Mouse (Mus musculus) liver, embryonic 12.5 days (tissue): ENCODE measurements at regions not wholly inside any gene's neighbourhood (a gene's known extent, or its start where the extent isn't known, plus 50 kb on each side); places are given as distances from the start of the nearest gene placed in this dataset.

ENCODE experiments used
- ATAC-seq: fragments of 200-750 bp; cut with Nextera tagmentation; 2 replicates; pipeline ENCODE4 v1.8.0; 2017; ENCODE audit warnings: moderate number of reproducible peaks, mild to moderate bottlenecking, moderate library complexity
- H3K27ac ChIP-seq: fragments of 300-500 bp; sonication (generic); 2 replicates; pipeline ENCODE4 v1.5.1; 2016; ENCODE audit warnings: mild to moderate bottlenecking
- H3K27me3 ChIP-seq: fragments of 300-500 bp; sonication (generic); replicated peaks from 2 replicates; pipeline ENCODE4 v1.6.1; 2016; ENCODE audit warnings: mild to moderate bottlenecking, moderate library complexity
- H3K36me3 ChIP-seq: fragments of 300-500 bp; sonication (generic); 2 replicates; pipeline ENCODE4 v1.6.1; 2016; ENCODE audit warnings: mild to moderate bottlenecking, moderate library complexity
- H3K4me1 ChIP-seq: fragments of 300-500 bp; sonication (generic); 2 replicates; pipeline ENCODE4 v1.6.1; 2016
- H3K4me2 ChIP-seq: fragments of 300-500 bp; sonication (generic); 2 replicates; pipeline ENCODE4 v1.6.1; 2016; ENCODE audit warnings: mild to moderate bottlenecking, moderate library complexity
- H3K4me3 ChIP-seq: fragments of 300-500 bp; sonication (generic); 2 replicates; pipeline ENCODE4 v1.5.1; 2016; ENCODE audit warnings: mild to moderate bottlenecking, moderate library complexity
- H3K9ac ChIP-seq: fragments of 300-500 bp; sonication (generic); 2 replicates; pipeline ENCODE4 v1.6.1; 2016; ENCODE audit warnings: mild to moderate bottlenecking, moderate library complexity
- H3K9me3 ChIP-seq: fragments of 300-500 bp; sonication (generic); replicated peaks from 2 replicates; pipeline ENCODE4 v1.6.1; 2016; ENCODE audit warnings: mild to moderate bottlenecking, moderate library complexity
- WGBS: fragments of 180-500 bp; shearing (Covaris S2); methylation state at CpG from one replicate; pipeline ENCODE4 v1.1.7; 2016; ENCODE audit not compliant: insufficient replicate concordance; 5-methylcytosine and 5-hydroxymethylcytosine counted together

DNA sequence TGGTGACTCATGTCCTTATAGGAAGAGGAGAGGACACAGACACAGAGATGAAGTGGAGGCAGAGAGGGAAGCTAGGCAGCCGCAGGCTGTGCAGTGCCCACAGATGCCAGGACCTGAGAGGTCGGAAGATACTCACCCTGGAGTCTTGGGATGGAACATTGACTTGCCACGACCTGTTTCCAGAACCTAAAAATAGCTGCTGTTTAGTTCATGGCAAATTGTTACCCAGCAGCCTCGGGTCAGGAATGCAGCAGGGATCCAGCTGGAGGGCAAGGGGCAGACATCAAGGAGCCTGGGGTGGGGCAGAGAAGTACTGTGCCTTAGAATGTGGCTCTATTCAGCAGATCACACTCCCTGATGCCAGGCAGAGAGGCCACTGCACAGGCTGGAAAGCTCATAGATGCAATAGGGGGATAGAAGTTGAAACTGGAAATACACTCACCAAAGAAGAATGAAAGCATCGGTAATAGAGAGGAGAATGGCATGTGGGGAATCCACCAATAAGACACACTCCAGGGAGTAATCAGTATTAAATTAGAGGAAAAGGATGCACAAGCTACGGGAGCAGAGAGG lies 75.1 kb upstream of the Hdac4 start:
- no peak overlapping the region for H3K9ac ChIP-seq
- no peak for ATAC-seq
- H3K4me1 ChIP-seq, result no peaks in the 10 kb centered on the region
- 38% methylated on average over 6 of the region's 6 CpGs for WGBS
- H3K4me2 ChIP-seq, result no peak overlapping the region
- no peak overlapping the region for H3K27ac ChIP-seq
- H3K9me3 ChIP-seq, result no peaks in the 10 kb centered on the region
- no peak overlapping the region for H3K4me3 ChIP-seq
- H3K27me3 ChIP-seq, result peaks cover 12% of the 10 kb centered on the region; the same call in 1 of the 2 replicates
- no peaks in the 10 kb centered on the region for H3K36me3 ChIP-seq

DNA sequence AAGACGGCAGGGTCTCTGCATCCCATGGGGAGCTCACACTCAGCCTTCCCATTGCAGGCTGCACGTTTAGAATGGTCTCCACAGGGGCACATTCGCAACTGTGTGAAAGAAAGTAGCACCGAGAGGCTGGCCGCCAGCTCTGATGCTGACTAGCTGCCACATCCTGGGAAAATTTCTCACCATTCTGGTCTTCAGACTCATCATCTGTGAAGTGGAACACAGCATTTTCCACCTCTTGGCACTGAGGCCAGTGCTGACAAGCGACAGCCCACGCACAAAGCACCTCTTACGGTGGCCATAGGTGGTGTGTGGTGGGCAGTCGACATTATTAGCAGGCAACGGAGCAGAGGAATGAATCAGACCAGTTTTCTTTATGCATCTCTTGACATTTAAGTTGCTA lies 74.0 kb upstream of the Hdac4 start:
- H3K4me1 ChIP-seq, result no peaks in the 10 kb centered on the region
- H3K4me2 ChIP-seq, result no peak overlapping the region
- 58% methylated on average over 10 of the region's 10 CpGs for WGBS
- H3K36me3 ChIP-seq, result no peaks in the 10 kb centered on the region
- no peak for ATAC-seq
- no peaks in the 10 kb centered on the region for H3K9me3 ChIP-seq
- no peak overlapping the region for H3K27ac ChIP-seq
- H3K4me3 ChIP-seq, result no peak overlapping the region
- peaks cover 12% of the 10 kb centered on the region; the same call in 1 of the 2 replicates for H3K27me3 ChIP-seq
- H3K9ac ChIP-seq, result no peak overlapping the region

DNA sequence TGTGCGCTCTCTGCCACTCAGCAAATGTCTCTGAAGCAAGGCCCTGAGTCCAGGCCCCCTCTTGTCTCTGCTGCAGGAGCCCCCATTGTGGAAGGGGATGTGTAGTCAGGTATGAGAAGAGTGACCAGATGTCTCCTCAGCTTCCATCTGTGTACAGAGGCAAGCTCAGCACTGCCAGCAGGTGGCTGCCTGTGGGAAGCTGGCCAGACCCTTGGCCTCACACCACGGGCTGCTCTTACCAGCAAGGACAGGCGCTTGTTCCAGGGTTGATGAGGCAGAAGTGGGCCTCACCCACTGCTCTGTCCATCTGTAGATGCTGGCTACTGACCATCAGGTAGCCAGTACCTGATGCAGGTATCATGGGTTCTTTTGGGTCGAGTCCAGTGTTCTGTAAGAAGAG lies 69.4 kb upstream of the Hdac4 start:
- no peak for ATAC-seq
- H3K9me3 ChIP-seq, result no peaks in the 10 kb centered on the region
- H3K4me1 ChIP-seq, result no peaks in the 10 kb centered on the region
- WGBS, result 65% methylated on average over 4 of the region's 4 CpGs
- no peaks in the 10 kb centered on the region for H3K36me3 ChIP-seq
- H3K27ac ChIP-seq, result no peak overlapping the region
- H3K27me3 ChIP-seq, result peaks cover 10% of the 10 kb centered on the region; the same call in 1 of the 2 replicates
- H3K4me2 ChIP-seq, result no peak overlapping the region
- H3K9ac ChIP-seq, result no peak overlapping the region
- no peak overlapping the region for H3K4me3 ChIP-seq

DNA sequence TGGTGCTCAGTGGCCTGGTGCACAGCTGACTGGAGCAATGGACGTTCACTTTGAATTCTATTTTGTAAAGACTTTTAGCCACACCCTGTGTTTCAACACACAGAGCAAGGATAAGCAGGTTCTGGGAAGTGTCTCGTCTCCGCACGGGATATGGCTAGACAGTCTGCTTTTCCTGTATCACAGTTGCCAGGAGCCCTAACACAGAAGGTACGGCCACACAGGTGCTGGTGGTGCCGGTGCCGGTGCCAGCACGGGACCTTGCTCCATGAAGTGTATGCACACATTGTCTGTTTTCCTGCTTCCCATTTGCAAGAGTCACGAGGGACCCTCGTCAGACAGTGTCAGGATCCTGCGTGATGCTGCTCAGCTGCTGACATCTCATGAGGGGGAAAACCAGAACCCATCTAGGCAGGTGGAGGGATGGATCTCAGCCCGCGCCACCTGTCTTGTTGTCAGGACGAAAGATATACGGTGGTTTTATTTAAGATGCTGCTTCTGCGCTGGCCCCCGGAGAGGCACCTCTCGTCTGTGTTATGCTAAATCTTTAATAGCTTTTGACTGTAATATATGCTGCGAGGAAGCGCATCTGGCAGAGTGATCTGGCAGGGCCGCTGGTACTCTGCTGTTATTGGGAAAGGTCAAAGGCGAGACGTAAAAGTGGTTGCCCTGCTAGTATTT lies 64.4 kb upstream of the Hdac4 start:
- Histone ChIP-seq H3K9me3 (no peaks in the 10 kb centered on the region), H3K27ac (no peak overlapping the region), H3K36me3 (no peaks in the 10 kb centered on the region), H3K27me3 (no peaks in the 10 kb centered on the region), H3K4me1 (no peaks in the 10 kb centered on the region), H3K4me3 (no peak overlapping the region), H3K9ac (no peak overlapping the region), H3K4me2 (no peak overlapping the region)
- ATAC-seq, result no peak
- 80% methylated on average over 23 of the region's 23 CpGs for WGBS

DNA sequence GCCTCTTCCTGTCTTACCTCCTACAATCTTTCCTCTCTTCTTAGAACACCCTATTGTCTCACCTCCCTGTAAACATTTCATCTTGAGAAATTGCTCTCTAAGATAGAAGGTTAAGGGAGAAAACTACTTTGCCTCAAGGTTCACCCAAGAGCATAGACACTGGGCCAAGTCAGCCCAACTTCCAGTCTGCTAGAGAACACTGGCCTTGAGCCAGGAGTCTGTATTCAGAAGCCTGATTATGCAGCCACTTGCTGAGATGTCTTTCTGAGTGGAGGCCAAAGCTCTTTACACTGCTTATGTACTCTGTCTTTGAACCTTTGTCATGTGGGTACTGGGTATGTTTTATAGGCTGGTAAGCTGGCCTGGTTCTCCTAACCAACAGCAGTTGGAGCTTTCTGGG lies 62.5 kb upstream of the Hdac4 start:
- no peaks in the 10 kb centered on the region for H3K9me3 ChIP-seq
- no peak overlapping the region for H3K27ac ChIP-seq
- H3K4me2 ChIP-seq, result no peak overlapping the region
- H3K4me1 ChIP-seq, result no peaks in the 10 kb centered on the region
- no peak overlapping the region for H3K4me3 ChIP-seq
- no peaks in the 10 kb centered on the region for H3K27me3 ChIP-seq
- H3K36me3 ChIP-seq, result no peaks in the 10 kb centered on the region
- ATAC-seq, result no peak
- no peak overlapping the region for H3K9ac ChIP-seq

DNA sequence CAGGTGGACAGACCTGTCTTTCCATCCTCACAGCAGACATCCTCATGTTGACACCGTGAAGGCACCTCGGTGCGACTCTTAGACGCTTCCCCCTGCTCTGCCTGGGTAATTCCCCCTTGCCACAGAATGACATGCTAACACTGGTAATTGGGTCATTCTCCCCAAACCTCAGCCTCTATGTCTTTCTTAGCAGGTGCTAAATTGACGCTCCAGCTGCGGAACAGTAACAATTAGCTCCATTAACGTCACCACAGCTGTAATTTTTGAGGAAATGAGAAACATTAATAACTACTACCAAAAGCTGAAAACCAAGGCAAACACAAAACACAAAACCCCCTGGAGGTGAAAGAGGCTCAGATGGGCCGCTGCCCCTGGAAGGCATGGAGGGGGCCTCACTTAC lies 57.6 kb upstream of the Hdac4 start:
- no peak for ATAC-seq
- H3K4me3 ChIP-seq, result no peak overlapping the region
- WGBS, result 75% methylated on average over 8 of the region's 8 CpGs

DNA sequence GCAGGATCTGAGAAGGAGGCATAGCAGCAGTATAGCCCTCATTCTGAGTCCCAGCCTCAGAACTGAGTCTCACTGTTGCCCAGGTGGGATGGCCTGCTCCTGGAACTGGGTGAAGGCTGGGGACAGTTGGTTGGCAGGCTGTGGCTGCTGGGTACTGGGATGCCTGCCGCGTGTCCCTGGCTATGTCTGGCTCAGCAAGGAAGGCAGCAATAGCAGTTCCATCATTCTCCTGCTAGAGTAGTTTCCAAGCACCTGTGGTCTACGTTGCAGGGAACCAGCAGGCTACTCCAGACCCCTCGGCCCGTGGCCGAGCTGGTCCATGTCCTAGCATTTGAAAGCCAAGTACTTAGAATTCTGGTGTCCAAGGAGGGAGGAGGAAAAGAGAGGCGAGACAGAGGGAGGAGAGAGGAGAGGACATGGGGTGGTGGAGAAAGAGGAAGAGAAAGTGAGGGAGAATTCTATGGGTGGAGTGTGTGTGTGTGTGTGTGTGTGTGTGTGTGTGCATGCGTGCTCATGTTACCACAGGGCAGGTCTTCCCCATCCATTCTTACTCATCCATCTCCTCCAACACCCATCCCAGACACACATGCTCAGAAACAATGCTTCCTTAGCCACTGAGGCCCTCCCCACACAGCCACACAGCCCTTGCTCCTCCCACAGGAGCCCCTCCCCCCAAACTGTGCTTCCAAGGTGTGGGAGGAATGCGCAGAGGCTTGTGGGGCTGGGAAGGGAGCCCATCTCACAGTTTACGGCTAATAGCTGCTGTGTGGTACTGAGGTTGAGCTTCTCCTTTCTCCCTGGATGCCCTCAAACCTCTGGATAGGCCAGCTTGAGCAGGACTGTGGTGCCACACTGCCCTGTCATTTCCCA lies 55.3 kb upstream of the Hdac4 start:
- Histone ChIP-seq H3K27me3 (no peaks in the 10 kb centered on the region), H3K9me3 (no peaks in the 10 kb centered on the region), H3K36me3 (no peaks in the 10 kb centered on the region), H3K4me2 (no peak overlapping the region), H3K4me3 (no peak overlapping the region), H3K27ac (no peak overlapping the region), H3K4me1 (no peaks in the 10 kb centered on the region), H3K9ac (no peak overlapping the region)
- ATAC-seq, result no peak
- WGBS, result 60% methylated on average over 10 of the region's 10 CpGs

More for the DNA sequence above, 57.6 kb upstream of the Hdac4 start:
- no peak overlapping the region for H3K27ac ChIP-seq
- no peak overlapping the region for H3K9ac ChIP-seq
- H3K4me2 ChIP-seq, result no peak overlapping the region
- no peaks in the 10 kb centered on the region for H3K36me3 ChIP-seq
- no peaks in the 10 kb centered on the region for H3K9me3 ChIP-seq
- H3K27me3 ChIP-seq, result no peaks in the 10 kb centered on the region
- no peaks in the 10 kb centered on the region for H3K4me1 ChIP-seq
